Mouse (Mus musculus): Measurements from ENCODE around the gene Tbxas1.

DNA sequence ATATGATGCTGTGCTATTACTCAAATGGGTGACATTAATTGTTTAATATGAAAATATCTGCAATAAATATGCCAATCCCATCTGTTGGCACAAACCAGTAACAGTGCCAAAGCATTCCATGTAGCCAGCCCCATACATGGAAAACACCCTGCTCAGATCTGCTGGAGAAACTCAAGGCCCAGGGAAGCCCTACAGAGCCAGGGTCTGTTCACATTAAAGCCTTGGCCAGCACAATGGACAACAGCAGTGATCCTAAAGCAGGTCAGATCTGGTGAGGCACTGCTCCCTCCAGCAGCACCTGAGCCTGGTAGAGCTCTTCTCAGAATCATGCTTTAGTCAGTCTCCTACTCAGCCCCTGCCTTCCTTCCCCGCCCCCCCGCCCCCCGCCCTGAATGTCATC, 237.9 kb downstream of the Tbxas1 start:
- TF ChIP-seq EP300 (IDR thresholded peaks at IDR 0.05; ENCODE audit: low read depth) (no peak), CTCF (IDR thresholded peaks at IDR 0.05; ENCODE audit: low read depth) (no peak)

Measured in liver, embryonic 14.5 days (tissue).